In the genomic region with DNA sequence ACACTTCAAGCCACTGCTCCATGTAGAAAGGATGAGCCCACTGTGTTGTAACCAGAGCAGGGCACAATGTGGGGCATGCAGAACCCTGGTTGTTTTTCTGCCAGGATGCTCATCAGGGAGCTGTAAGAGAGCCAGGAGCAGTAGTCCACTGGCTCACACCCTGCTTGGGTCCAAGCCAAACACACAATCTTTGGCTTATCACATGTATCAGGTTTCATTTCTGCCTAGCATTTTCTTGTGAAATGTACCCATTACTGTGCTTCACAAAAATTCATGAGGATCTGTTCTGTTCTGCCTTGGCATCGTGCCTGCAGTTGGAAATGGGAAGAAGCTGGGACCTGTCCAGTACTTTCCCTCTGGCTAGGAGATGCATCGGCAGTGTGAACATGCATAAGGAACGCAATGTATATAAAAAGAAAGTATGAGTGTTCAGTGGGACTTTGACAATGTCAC, we compare ENCODE assay signal across 8 mouse cellular contexts.
DNase-seq lines count a peak whose midpoint lies in the region; ATAC-seq and TF ChIP-seq lines count a peak whose summit lies in the region.
"Had no signal": no experiment of that assay in that cellular context is flagged by ENCODE, and none has a peak within 500 bp of the region (broad histone marks: within the 10 kb centered on the region; RNA-seq: fewer than 3 reads in every experiment).

No protein-coding gene starts in this region.

- no peaks in the 10 kb centered on the region for H3K36me3 ChIP-seq in hindbrain, embryonic 11.5 days (ENCODE audit: control insufficient read depth, insufficient read depth, low read length)
- H3K36me3 ChIP-seq: heart, embryonic 15.5 days had no signal

- H3K27me3 ChIP-seq in hindbrain, embryonic 11.5 days (ENCODE audit: control insufficient read depth, insufficient read depth, low read length), result no peaks in the 10 kb centered on the region
- H3K27me3 ChIP-seq: heart, embryonic 15.5 days had no signal

- TF ChIP-seq POLR2A in lung, adult 2 months (IDR thresholded peaks at IDR 0.05; ENCODE audit: borderline replicate concordance, extremely low read depth, low read depth, low read length), result no peak

- H3K4me1 ChIP-seq in lung, adult 2 months (ENCODE audit: control insufficient read depth, insufficient read depth, low read length), result no peaks in the 10 kb centered on the region
- H3K4me1 ChIP-seq in hindbrain, embryonic 11.5 days (replicated peaks; ENCODE audit: control insufficient read depth, insufficient read depth, low read length), result no peaks in the 10 kb centered on the region
- H3K4me1 ChIP-seq: heart, embryonic 15.5 days had no signal

- no peak overlapping the region for H3K4me2 ChIP-seq in hindbrain, embryonic 11.5 days (replicated peaks; ENCODE audit: low read depth, low read length)
- H3K4me2 ChIP-seq: heart, embryonic 15.5 days had no signal

- 66% methylated on average over 3 of the region's 3 CpGs for WGBS in lung, adult 2 months
- 92% methylated on average over 3 of the region's 3 CpGs for WGBS in hindbrain, embryonic 11.5 days

- ATAC-seq in hindbrain, embryonic 11.5 days (ENCODE audit: low FRiP score), result no peak

- H3K4me3 ChIP-seq in lung, adult 2 months (replicated peaks; ENCODE audit: extremely low read depth, low read depth, low read length), result no peak overlapping the region
- H3K4me3 ChIP-seq in hindbrain, embryonic 11.5 days (ENCODE audit: low read depth, low read length), result no peak overlapping the region
- H3K4me3 ChIP-seq: heart, embryonic 15.5 days had no signal

- no peaks in the 10 kb centered on the region for H3K9me3 ChIP-seq in hindbrain, embryonic 11.5 days (ENCODE audit: control insufficient read depth, low read length)
- H3K9me3 ChIP-seq: heart, embryonic 15.5 days had no signal

- peak; percentile 21 to 24 for DNase-seq in lung, adult 18-20 months
- no peak for DNase-seq in lung, adult 2 months
- DNase-seq in cerebellum, adult 8-10 months, result peak; percentile 57
- peak; percentile 2 to 16 for DNase-seq in heart, postnatal 14 days
- peak; percentile 39 for DNase-seq in lung, postnatal 36 days
- DNase-seq in kidney, adult 11 months, result no peak
- no peak for DNase-seq in hindbrain, embryonic 11.5 days (ENCODE audit: low spot score)

- no peak overlapping the region for H3K9ac ChIP-seq in hindbrain, embryonic 11.5 days (ENCODE audit: low read depth, low read length)
- H3K9ac ChIP-seq: heart, embryonic 15.5 days had no signal

- intact Hi-C loops in heart, postnatal 14 days (cut with DNase I), result no loop called here

- TF ChIP-seq CTCF in lung, adult 2 months (IDR thresholded peaks at IDR 0.05; ENCODE audit: insufficient read depth, low read length), result no peak

- H3K27ac ChIP-seq in hindbrain, embryonic 11.5 days (ENCODE audit: low read depth, low read length), result no peak overlapping the region
- H3K27ac ChIP-seq: heart, embryonic 15.5 days had no signal

Comparison
In these comparisons a context has a peak if more than half of its experiments do, and no peak if none do; other contexts are left out.
1. DNase-seq: peak in lung, adult 18-20 months (2 of 2), cerebellum, adult 8-10 months (single experiment), heart, postnatal 14 days (2 of 2) and lung, postnatal 36 days (single experiment); none in lung, adult 2 months (single experiment), kidney, adult 11 months (single experiment) and hindbrain, embryonic 11.5 days (single experiment).